Mouse (Mus musculus) heart, embryonic 14.5 days (tissue): Measurements from ENCODE around the gene Serpina11. TPM values are rescaled to one million over a fixed set of nuclear protein-coding genes. Genes with fewer than 3 reads are reported as not detected.

Experiments
- ATAC-seq: fragments of 200-750 bp; cut with Nextera tagmentation; 2 replicates; pipeline ENCODE4 v1.8.0; 2017; ENCODE audit warnings: low read depth, moderate TSS enrichment; ENCODE audit not compliant: insufficient number of reproducible peaks, insufficient read depth, low FRiP score
- H3K27ac ChIP-seq, 2 experiments: fragments of 200-500 bp in 1 of 2; fragments of 300-500 bp in 1 of 2; sonication (generic) in 1 of 2; replicated peaks in 1 of 2; 2 replicates each; pipeline ENCODE4 v1.5.1; 2012 to 2014; ENCODE audit warnings: low read depth in 2 of 2, low read length in 2 of 2, control low read depth in 1 of 2, mild to moderate bottlenecking in 1 of 2, mixed read lengths in 1 of 2; ENCODE audit not compliant: control insufficient read depth in 1 of 2, insufficient read depth in 1 of 2
- H3K27me3 ChIP-seq: fragments of 300-500 bp; sonication (generic); 2 replicates; pipeline ENCODE4 v1.6.1; 2014; ENCODE audit warnings: mild to moderate bottlenecking, low read length, control low read depth; ENCODE audit not compliant: control insufficient read depth, insufficient read depth
- H3K36me3 ChIP-seq: fragments of 300-500 bp; sonication (generic); 2 replicates; pipeline ENCODE4 v1.6.1; 2014; ENCODE audit warnings: mild to moderate bottlenecking, control low read depth, low read length, mixed read lengths; ENCODE audit not compliant: control insufficient read depth, insufficient read depth
- H3K4me1 ChIP-seq, 2 experiments: fragments of 200-500 bp in 1 of 2; fragments of 300-500 bp in 1 of 2; sonication (generic) in 1 of 2; 2 replicates each; pipeline ENCODE4 v1.6.1; 2012 to 2014; ENCODE audit warnings: low read length in 2 of 2, control low read depth in 1 of 2, mixed read lengths in 1 of 2; ENCODE audit not compliant: control insufficient read depth in 2 of 2, insufficient read depth in 2 of 2
- H3K4me2 ChIP-seq: fragments of 300-500 bp; sonication (generic); 2 replicates; pipeline ENCODE4 v1.6.1; 2014; ENCODE audit warnings: mild to moderate bottlenecking, low read length
- H3K4me3 ChIP-seq, 2 experiments: fragments of 200-500 bp in 1 of 2; fragments of 300-500 bp in 1 of 2; sonication (generic) in 1 of 2; 2 replicates each; pipeline ENCODE4 v1.5.1; 2012 to 2014; ENCODE audit warnings: low read length in 2 of 2, mild to moderate bottlenecking in 2 of 2, control low read depth in 1 of 2, low read depth in 1 of 2, moderate library complexity in 1 of 2; ENCODE audit not compliant: control insufficient read depth in 1 of 2, insufficient read depth in 1 of 2
- H3K9ac ChIP-seq: fragments of 300-500 bp; sonication (generic); 2 replicates; pipeline ENCODE4 v1.6.1; 2014; ENCODE audit warnings: mild to moderate bottlenecking, low read length
- H3K9me3 ChIP-seq: fragments of 300-500 bp; sonication (generic); 2 replicates; pipeline ENCODE4 v1.6.1; 2016; ENCODE audit warnings: low read length, control low read depth; ENCODE audit not compliant: control insufficient read depth
- whole genome bisulfite sequencing: fragments of 180-500 bp; shearing (Covaris S2); extraction: QIAGEN DNeasy Blood & Tissue Kit; methylation state at CpG from one replicate; pipeline ENCODE4 v1.1.7; 2014; 5-methylcytosine and 5-hydroxymethylcytosine counted together
- polyA plus RNA-seq: library from polyadenylated mRNA; unstranded; fragments of >200 nt; fragmentation: Nextera tagmentation; extraction: Ambion mirVana; gene quantifications from 2 replicates; pipeline ENCODE4 v1.2.1, GENCODE M21; 2014

The Serpina11 gene
- polyA plus RNA-seq, 1 experiment from 2014 or later: not detected

GRCm38 (mm10) chr12:103971080-103971479 lies 18.7 kb downstream of the Serpina11 start:
- Histone ChIP-seq H3K4me1 (no peaks in the 10 kb centered on the region), H3K4me3 (no peak overlapping the region), H3K4me2 (no peak overlapping the region), H3K36me3 (no peaks in the 10 kb centered on the region), H3K27ac (no peak overlapping the region), H3K27me3 (no peaks in the 10 kb centered on the region), H3K9me3 (peaks cover 11% of the 10 kb centered on the region; the same call in 1 of the 2 replicates), H3K9ac (no peak overlapping the region)
- no peak for ATAC-seq
- 77% methylated on average over 4 of the region's 4 CpGs for WGBS

GRCm38 (mm10) chr12:103969577-103970116 lies 20.1 kb downstream of the Serpina11 start:
- ATAC-seq: no peak
- 80% methylated on average over 9 of the region's 9 CpGs for WGBS

GRCm38 (mm10) chr12:103966761-103967160 lies 23.0 kb downstream of the Serpina11 start:
- Histone ChIP-seq H3K4me2 (no peak overlapping the region), H3K36me3 (no peaks in the 10 kb centered on the region), H3K9me3 (peaks cover 11% of the 10 kb centered on the region; the same call in 1 of the 2 replicates), H3K4me1 (no peaks in the 10 kb centered on the region), H3K9ac (no peak overlapping the region), H3K27ac (no peak overlapping the region), H3K4me3 (no peak overlapping the region), H3K27me3 (no peaks in the 10 kb centered on the region)
- WGBS: 66% methylated on average over 3 of the region's 3 CpGs
- ATAC-seq: no peak

More at GRCm38 (mm10) chr12:103969577-103970116, 20.1 kb downstream of the Serpina11 start:
- Histone ChIP-seq H3K9me3 (peaks cover 11% of the 10 kb centered on the region; the same call in 1 of the 2 replicates), H3K4me2 (no peak overlapping the region), H3K4me1 (no peaks in the 10 kb centered on the region), H3K36me3 (no peaks in the 10 kb centered on the region), H3K27me3 (no peaks in the 10 kb centered on the region), H3K4me3 (no peak overlapping the region), H3K9ac (no peak overlapping the region), H3K27ac (no peak overlapping the region)

GRCm38 (mm10) chr12:103963288-103963687 lies 26.5 kb downstream of the Serpina11 start:
- no peaks in the 10 kb centered on the region for H3K36me3 ChIP-seq
- no peak overlapping the region for H3K27ac ChIP-seq
- ATAC-seq: no peak
- H3K27me3 ChIP-seq: no peaks in the 10 kb centered on the region
- no peaks in the 10 kb centered on the region for H3K4me1 ChIP-seq
- 79% methylated on average over 4 of the region's 4 CpGs for WGBS
- no peak overlapping the region for H3K4me3 ChIP-seq
- H3K9me3 ChIP-seq: 0 out of 2 replicates have a peak, but pooled peaks cover 3% of the 10 kb centered on the region
- H3K4me2 ChIP-seq: no peak overlapping the region
- no peak overlapping the region for H3K9ac ChIP-seq

GRCm38 (mm10) chr12:103962860-103963259 lies 26.9 kb downstream of the Serpina11 start:
- H3K36me3 ChIP-seq: no peaks in the 10 kb centered on the region
- no peaks in the 10 kb centered on the region for H3K4me1 ChIP-seq
- H3K4me3 ChIP-seq: no peak overlapping the region
- no peak overlapping the region for H3K27ac ChIP-seq
- H3K9me3 ChIP-seq: 0 out of 2 replicates have a peak, but pooled peaks cover 2% of the 10 kb centered on the region
- WGBS: 79% methylated on average over 8 of the region's 8 CpGs
- no peak overlapping the region for H3K9ac ChIP-seq
- no peak overlapping the region for H3K4me2 ChIP-seq
- H3K27me3 ChIP-seq: no peaks in the 10 kb centered on the region
- no peak for ATAC-seq

GRCm38 (mm10) chr12:103962337-103962736 lies 27.4 kb downstream of the Serpina11 start:
- Histone ChIP-seq H3K4me2 (no peak overlapping the region), H3K27me3 (no peaks in the 10 kb centered on the region), H3K9ac (no peak overlapping the region), H3K27ac (no peak overlapping the region), H3K9me3 (no peaks in the 10 kb centered on the region), H3K4me1 (no peaks in the 10 kb centered on the region), H3K4me3 (no peak overlapping the region), H3K36me3 (no peaks in the 10 kb centered on the region)
- WGBS: 80% methylated on average over 5 of the region's 5 CpGs
- no peak for ATAC-seq

- 89% methylated on average over 1 of the region's 1 CpGs for WGBS
- H3K4me2 ChIP-seq: no peak overlapping the region
- H3K4me3 ChIP-seq: no peak overlapping the region
- H3K9ac ChIP-seq: no peak overlapping the region
- H3K9me3 ChIP-seq: no peaks in the 10 kb centered on the region
- H3K4me1 ChIP-seq: no peaks in the 10 kb centered on the region
- no peaks in the 10 kb centered on the region for H3K36me3 ChIP-seq
- H3K27ac ChIP-seq: no peak overlapping the region
- ATAC-seq: no peak
- no peaks in the 10 kb centered on the region for H3K27me3 ChIP-seq
These were observed 28.0 kb downstream of the Serpina11 start for GRCm38 (mm10) chr12:103961716-103962115.

GRCm38 (mm10) chr12:103958798-103959197 lies 31.0 kb downstream of the Serpina11 start, which contains the start of gene Serpina1e:
Gene Serpina1e, minus strand, starts transcription at chr12:103958975.
- no peak within 1 kb of the TSS for H3K27ac ChIP-seq
- no peak within 1 kb of the TSS for H3K4me2 ChIP-seq
- no peaks in the 10 kb centered on the region for H3K4me1 ChIP-seq
- no peak within 1 kb of the TSS for H3K9ac ChIP-seq
- no peak for ATAC-seq
- H3K9me3 ChIP-seq: no peaks in the 10 kb centered on the region
- 74% methylated on average over 3 of the region's 3 CpGs for WGBS
- no peak within 1 kb of the TSS for H3K4me3 ChIP-seq
- H3K36me3 ChIP-seq: no peaks in the 10 kb centered on the region
- H3K27me3 ChIP-seq: no peaks in the 10 kb centered on the region
